Mouse (Mus musculus): Measurements from ENCODE around the gene Rtl1. TPM values are rescaled to one million over a fixed set of nuclear protein-coding genes. Genes with fewer than 3 reads are reported as not detected.

Rtl1 gene
- not detected in 2 replicates for total RNA-seq (2015)
- total RNA-seq (2017): not detected in 2 replicates

GRCm38 (mm10) chr12:109600230-109600629, at the start of gene Rtl1:
Gene Rtl1 (minus strand): TSS chr12:109600330.
- ATAC-seq (replicated peaks; ENCODE audit: poor library complexity): no peak

DNA sequence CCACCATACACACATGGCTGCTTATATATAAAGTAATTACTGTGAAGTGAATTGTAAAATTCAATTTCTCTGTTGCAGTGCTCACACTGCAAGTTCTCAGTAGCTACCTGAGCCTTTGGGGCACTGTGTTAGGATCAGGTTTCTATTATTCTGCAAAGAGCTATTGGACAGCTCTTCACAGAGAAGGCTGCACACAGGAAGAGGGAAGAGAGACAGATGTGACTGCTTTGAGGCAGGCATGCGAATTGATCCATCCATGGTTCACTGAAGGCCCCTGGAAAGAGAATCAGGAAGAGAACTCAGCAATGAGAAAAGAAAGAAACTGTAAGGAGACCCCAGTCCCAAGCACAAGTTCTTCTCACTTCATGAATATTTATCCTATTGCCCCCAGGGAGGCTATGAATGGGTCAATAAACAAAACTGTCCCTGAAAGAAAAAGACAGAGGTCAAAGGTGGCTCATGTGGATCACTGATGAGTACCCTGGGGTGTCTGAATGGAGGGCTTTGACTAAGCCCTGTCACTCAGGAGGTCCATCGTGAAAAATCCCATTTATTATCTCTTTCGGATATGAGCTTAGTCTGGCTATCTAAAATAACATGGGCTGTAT, 40.5 kb upstream of the Rtl1 start:
- ATAC-seq (replicated peaks; ENCODE audit: poor library complexity): no peak

- no peak for ATAC-seq (replicated peaks; ENCODE audit: poor library complexity)
These were observed 31.9 kb upstream of the Rtl1 start for GRCm38 (mm10) chr12:109632035-109632434.

GRCm38 (mm10) chr12:109628887-109629286, 28.8 kb upstream of the Rtl1 start:
- ATAC-seq (replicated peaks; ENCODE audit: poor library complexity): no peak

DNA sequence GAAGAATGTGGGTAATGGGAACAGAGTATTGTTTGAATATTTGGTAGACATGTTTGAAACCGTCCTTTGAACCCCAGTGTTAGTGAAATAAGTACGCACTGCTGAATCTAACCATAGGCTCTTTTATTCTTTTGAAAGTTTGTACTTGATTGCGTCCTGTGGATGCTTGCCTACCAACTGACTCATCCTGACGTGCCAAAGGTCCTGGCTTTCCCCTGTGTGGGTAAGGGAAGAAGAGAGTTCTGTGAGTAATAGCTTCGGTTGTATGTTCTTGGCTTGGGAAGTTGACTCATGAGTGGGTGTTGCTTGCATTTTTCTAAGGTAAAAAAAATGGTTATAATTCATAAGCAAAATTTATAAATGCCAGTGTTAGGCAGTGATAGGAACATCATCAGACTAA, 26.8 kb upstream of the Rtl1 start:
- no peak for ATAC-seq (replicated peaks; ENCODE audit: poor library complexity)

GRCm38 (mm10) chr12:109620196-109620595, 20.1 kb upstream of the Rtl1 start:
- no peak for ATAC-seq (replicated peaks; ENCODE audit: poor library complexity)

DNA sequence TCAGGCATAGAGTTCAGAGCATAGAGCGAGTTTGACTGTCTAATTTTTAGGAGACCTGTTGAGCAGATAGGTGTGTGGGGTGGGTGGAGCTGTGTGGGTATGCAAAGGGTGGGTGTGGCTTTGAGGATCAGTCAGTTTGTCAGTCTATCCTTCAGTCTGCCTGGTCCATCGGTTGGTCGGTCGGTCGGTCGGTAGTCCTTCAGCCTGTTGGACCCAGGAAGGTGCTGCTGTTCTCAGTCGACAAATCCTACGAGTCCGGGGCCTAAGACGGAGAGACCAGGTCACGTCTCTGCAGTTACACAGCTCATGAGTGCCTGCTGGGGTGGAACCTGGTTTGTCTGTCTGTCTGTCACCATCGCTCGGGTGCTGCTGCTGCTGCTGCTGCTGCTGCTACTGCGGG, 17.9 kb upstream of the Rtl1 start:
- no peak for ATAC-seq (replicated peaks; ENCODE audit: poor library complexity)

DNA sequence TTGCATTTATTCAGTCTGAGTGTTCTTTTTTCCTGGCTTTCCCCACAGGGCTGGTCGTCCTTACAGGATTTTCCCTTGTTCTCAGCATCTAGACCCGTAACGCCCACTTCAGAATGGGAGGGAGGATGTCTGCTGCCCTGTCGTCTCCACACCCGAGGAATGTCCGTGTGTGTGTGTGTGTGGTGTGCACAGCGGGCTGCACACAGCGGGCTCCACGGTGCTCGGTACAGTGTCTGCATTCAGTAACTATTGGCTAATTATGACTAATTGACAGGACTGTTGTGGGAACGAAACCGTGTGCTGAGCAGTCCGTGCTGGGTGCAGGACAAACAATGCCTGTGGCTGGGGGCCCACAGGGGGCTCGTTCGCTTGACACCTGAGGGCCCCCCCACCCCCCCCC, 17.0 kb upstream of the Rtl1 start:
- ATAC-seq (replicated peaks; ENCODE audit: poor library complexity): no peak

DNA sequence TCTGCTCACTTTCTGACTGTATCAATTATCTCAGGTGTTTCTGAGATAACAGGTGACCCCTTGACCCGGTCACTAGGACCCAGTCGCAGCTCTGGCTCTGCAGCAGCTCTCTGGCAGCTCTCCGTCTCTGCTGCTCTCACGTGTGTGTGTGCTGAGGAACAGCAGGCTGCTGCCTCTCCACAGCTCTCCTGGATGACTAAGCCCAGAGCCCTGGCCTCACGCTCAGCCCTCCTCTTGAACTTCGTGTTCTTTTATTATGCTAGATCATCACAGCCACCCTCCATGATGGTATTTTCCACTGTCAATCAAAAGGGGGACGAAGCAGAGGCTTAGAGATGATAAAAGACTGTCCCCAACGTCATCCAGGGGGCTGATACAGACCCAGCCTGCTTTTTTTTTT, 15.2 kb upstream of the Rtl1 start:
- ATAC-seq (replicated peaks; ENCODE audit: poor library complexity): no peak

GRCm38 (mm10) chr12:109614416-109614815, 14.3 kb upstream of the Rtl1 start:
- no peak for ATAC-seq (replicated peaks; ENCODE audit: poor library complexity)

DNA sequence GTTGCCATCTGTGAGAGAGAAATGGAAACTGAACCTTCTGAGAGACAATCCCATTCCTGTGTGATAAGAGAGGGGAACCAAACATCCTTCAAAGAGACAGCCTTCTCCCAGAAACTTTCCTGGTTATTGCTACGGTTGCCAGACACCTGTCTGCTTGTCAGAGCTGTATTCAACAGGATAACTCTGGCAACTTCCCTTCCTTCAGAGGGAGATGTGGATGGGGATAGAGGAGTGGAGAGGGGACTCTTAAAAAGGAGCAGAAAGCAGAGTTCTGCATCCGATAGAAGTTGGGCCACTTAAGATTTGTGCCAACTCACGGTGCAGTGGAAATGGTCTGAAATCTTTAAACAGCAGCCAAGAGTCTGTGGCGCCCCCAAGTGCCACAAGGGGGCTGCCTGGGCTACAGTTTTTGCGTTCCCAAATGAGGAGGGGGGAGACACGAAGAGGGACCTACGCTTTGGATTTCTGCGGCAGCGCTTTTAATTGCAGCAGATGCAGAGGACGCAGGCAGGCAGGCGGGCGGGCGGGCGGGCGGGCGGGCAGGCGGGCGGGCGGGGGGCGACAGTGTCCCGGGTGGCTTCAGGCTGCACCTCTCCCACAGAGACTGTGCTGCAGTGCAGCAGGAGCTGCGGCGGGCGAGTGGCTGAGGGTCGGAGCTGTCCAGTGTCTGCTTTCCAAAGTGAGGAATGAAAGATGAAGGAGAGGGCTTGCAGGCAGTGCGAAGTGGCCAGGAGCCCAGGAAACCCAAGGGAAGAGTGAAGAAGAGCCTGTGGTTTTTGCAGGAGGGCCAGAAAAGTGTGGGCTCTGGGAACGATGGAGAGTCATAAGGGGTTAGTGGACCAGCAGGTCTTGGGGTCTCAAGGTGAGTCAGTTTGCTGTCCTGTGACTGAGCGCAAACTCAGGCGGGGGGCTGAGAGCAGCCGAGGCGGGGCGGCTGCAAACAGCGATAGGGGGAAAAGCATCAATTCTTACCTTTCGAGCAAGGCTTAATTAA, 12.6 kb upstream of the Rtl1 start:
- no peak for ATAC-seq (replicated peaks; ENCODE audit: poor library complexity)

DNA sequence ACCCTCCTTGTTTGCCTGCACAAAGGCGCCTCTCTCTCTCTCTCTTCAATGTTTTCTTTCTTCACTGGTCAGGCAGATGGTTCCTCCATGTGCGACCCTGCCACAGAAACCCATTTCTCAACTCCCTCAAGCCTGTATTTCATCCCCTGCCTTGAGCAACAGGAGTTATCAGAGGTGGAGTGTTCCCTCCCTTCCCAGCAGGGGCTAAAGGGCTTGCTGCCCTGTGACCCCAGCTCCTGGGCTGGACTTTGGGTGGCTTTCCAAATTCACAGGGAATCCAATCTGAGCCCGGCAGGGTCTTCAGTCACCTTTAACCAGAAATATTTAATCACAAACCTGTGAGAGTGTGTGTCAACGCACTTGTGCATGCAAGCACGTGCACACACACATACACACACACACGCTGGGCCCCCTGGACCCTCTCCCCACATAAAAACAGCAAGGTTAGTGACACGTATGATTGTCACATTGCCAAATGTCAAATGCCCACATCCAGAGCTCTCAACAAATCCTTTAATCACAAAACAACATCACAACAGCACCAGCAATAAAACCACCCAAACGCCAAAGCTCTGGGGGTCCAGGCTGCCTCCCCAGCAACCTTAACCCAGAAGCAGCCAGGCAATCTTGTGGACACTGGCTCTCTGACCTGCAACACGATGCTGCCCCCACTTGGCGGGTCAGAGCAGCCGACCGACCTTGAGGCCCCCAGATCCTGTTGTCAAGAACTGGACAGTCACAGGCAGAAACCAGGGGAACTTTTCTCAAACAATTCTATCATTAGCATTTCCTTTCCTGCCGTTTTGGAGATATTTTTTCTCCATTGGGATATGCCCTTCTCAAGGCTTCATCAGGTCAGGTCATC, 8.7 kb upstream of the Rtl1 start:
- ATAC-seq (replicated peaks; ENCODE audit: poor library complexity): peak; percentile 66

GRCm38 (mm10) chr12:109607953-109608352, 7.8 kb upstream of the Rtl1 start:
- ATAC-seq (replicated peaks; ENCODE audit: poor library complexity): no peak

GRCm38 (mm10) chr12:109607191-109607590, 7.1 kb upstream of the Rtl1 start:
- ATAC-seq (replicated peaks; ENCODE audit: poor library complexity): no peak

DNA sequence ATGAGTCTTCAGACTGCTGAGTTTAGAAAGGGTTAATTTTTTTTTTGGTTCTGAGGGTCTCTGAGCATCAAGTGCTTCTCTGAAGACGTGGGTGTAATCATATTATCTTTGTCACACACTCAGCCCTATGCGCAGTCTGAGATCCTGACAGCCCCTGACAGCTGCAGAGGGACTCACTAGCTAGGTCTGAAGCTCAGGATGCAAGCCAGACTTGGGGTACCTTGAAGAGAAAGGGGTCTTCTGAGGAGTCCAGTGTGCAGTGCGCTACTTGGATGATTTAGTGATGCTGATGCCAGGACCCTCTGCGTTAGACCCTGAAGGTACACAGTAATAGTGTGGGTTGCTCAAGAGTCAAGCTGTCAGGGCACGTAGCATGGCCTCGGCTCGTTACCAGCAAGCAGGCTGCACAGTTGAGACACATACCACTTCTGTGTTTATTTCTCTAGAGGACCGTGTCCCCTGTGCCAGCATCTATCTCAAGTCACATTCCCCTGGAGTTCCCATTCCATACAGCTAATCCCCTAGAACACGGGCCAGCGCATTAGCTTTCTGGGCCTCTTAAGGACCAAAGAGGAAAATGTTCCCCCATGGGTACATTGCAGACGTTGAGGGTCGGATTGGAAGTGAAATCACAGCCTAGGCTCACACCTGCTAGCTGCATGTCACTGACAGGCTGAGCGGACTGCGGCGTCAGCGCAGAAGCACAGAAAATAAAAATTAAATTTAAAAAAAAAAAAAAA, 5.0 kb upstream of the Rtl1 start:
- ATAC-seq (replicated peaks; ENCODE audit: poor library complexity): no peak

DNA sequence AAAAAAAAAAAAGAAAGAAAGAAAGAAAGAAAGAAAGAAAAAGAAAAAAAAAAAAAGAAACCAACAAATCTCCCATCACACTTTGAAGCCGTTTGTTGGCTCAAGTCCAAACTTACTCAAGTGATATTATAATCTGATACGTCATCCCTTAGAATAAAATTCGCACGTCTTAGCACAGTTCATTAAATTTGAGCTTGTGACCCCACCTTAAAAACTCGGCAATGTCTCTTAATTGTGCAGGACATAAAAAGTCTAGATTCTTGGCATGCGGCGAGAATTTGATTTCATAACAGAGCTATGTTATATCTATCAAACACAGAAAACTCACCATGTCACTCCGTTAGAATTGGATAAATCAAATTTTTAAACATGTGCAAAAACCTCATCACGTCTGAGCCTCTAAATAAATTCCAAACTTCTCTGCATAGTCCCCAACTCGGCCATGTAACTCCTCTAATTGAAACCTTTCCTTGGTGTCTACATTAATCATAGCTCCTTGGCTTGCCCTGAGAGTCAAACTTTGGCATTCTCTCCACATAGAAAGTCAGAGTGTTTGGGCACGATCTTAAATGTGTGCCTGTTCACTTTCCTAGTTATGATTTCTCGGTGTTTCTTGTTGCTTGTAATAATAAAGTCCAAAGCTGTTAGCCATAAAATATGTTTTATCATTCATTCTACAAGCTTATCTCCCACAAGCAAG, 1.4 kb downstream of the Rtl1 start:
- no peak for ATAC-seq (replicated peaks; ENCODE audit: poor library complexity)

DNA sequence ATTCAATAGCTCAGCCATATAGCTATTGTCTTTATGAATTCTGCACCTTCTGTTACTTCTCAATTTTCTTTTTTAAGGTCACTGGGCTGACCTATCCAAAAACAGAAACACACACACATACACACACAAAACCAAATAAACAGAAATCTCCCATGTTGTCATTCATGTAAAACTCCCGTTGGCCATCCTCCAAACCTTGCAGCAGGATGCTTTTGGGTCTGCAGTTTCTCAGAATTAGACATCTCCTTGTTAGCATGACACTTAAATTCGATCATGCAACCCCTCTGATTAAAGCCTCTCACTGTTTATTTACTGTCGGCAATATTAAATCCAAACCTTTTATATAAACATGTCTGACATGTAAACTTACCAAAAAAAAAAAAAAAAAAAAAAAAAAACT, 3.4 kb downstream of the Rtl1 start:
- ATAC-seq (replicated peaks; ENCODE audit: poor library complexity): no peak

- ATAC-seq (replicated peaks; ENCODE audit: poor library complexity): no peak
These were observed 3.9 kb downstream of the Rtl1 start for GRCm38 (mm10) chr12:109596232-109596631.

- no peak for ATAC-seq (replicated peaks; ENCODE audit: poor library complexity)
These were observed 4.4 kb downstream of the Rtl1 start for GRCm38 (mm10) chr12:109595753-109596152.

DNA sequence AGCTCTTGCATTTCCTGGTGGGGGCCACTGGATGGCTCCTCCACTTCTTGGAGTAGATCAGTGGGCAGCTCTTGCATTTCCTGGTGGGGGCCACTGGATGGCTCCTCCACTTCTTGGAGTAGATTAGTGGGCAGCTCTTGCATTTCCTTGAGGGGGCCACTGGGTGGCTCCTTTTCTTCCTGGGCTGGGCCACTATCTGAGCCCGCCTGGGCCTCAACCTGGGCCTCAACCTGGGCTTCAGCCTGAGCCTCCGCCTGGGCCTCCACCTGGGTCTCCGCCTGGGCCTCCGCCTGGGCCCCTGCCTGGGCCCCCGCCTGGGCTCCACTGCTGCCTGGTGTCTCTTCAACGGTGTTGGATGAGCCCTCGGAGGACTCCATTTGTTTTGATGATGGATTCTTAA, 5.2 kb downstream of the Rtl1 start:
- peak; percentile 70 for ATAC-seq (replicated peaks; ENCODE audit: poor library complexity)
